Mouse (Mus musculus) CH12.LX (cell line): Measurements from ENCODE around the gene Map2k1.

Experiments used
- CHD2 ChIP-seq: IDR thresholded peaks from 2 replicates; pipeline ENCODE4 v1.6.1; 2011; ENCODE audit warnings: low read length, improper control_type of control experiment
- CTCF ChIP-seq, 2 experiments: IDR thresholded peaks in 1 of 2; conservative IDR thresholded peaks in 1 of 2; 2 replicates each; pipeline ENCODE4 v1.5.1; 2011 to 2012; ENCODE audit warnings: low read depth in 2 of 2, low read length in 2 of 2, improper control_type of control experiment in 1 of 2, inconsistent platforms in 1 of 2, mild to moderate bottlenecking in 1 of 2, moderate library complexity in 1 of 2
- E2F4 ChIP-seq: IDR thresholded peaks from 2 replicates; pipeline ENCODE4 v1.6.1; 2011; ENCODE audit warnings: low read depth, low read length, improper control_type of control experiment; ENCODE audit not compliant: insufficient replicate concordance
- EP300 ChIP-seq: IDR thresholded peaks from 2 replicates; pipeline ENCODE4 v1.6.1; 2011; ENCODE audit warnings: low read length, improper control_type of control experiment
- IRF4 ChIP-seq: IDR thresholded peaks from 2 replicates; pipeline ENCODE4 v1.6.1; 2014; ENCODE audit warnings: low read depth, mild to moderate bottlenecking, inconsistent platforms, low read length, improper control_type of control experiment
- KAT2A ChIP-seq: IDR thresholded peaks from 2 replicates; pipeline ENCODE4 v1.6.1; 2012; ENCODE audit warnings: low read length, improper control_type of control experiment, inconsistent platforms; ENCODE audit not compliant: insufficient replicate concordance
- MXI1 ChIP-seq: IDR thresholded peaks from 2 replicates; pipeline ENCODE4 v1.6.1; 2011; ENCODE audit warnings: mild to moderate bottlenecking, low read depth, low read length, improper control_type of control experiment
- POLR2A ChIP-seq: IDR thresholded peaks from 2 replicates; pipeline ENCODE4 v1.6.1; 2011; ENCODE audit warnings: low read depth, mild to moderate bottlenecking, improper control_type of control experiment, low read length
- UBTF ChIP-seq: IDR thresholded peaks from 2 replicates; pipeline ENCODE4 v1.6.1; 2012; ENCODE audit warnings: low read depth, mild to moderate bottlenecking, inconsistent platforms, low read length, improper control_type of control experiment, moderate library complexity
- USF1 ChIP-seq: IDR thresholded peaks from 2 replicates; pipeline ENCODE4 v1.6.1; 2014; ENCODE audit warnings: low read depth, mild to moderate bottlenecking, inconsistent platforms, low read length, improper control_type of control experiment
- USF2 ChIP-seq: conservative IDR thresholded peaks from 2 replicates; pipeline ENCODE4 v1.6.1; 2011; ENCODE audit warnings: low read depth, low read length, improper control_type of control experiment
- ZNF384 ChIP-seq: IDR thresholded peaks from 2 replicates; pipeline ENCODE4 v1.6.1; 2012; ENCODE audit warnings: low read depth, low read length, improper control_type of control experiment, inconsistent platforms

DNA sequence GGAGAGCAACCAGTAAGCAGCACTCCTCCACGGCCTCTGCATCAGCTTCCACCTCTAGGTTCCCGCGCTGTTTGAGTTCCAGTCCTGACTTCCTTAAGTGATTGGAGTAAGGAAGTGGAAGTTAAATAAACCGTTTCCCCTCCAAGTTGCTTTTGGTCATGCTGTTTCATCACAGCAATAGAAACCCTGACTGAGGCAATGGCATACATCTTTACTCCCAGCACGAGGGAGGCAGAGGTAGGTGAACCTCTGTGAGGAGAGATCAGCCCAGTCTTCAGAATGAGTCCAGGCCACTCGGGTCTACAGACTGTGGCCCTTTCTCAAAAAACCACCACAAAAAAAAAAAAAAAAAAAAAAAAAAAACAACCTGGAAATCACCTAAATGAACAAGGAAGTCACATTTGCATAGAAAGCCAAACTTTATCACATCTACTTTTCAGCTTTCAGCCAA is 11.0 kb downstream of the Map2k1 start:
- TF ChIP-seq MXI1 (0 out of 2 replicates have a peak, but pooled peaks have one; percentile 36), POLR2A (peak; percentile 17; the same call in 1 of the 2 replicates), CTCF (conservative IDR thresholded peaks at IDR 0.05 in 1 of 2, IDR thresholded peaks at IDR 0.05 in 1 of 2; ENCODE audit: low read depth in 2 of 2, low read length in 2 of 2) (no peak), USF2 (no peak), CHD2 (no peak), E2F4 (no peak), KAT2A (no peak), EP300 (peak; percentile 61; the same call in 1 of the 2 replicates), UBTF (no peak), ZNF384 (peak; percentile 98), IRF4 (no peak; the same call in 1 of the 2 replicates), USF1 (no peak)
